Mouse (Mus musculus) G1E (cell line): Measurements from ENCODE around the gene Rpa3.

Experiments
- CTCF ChIP-seq: IDR thresholded peaks from 2 replicates; pipeline ENCODE4 v1.5.1; 2012; ENCODE audit warnings: low read depth, low read length, inconsistent platforms, mixed read lengths
- TAL1 ChIP-seq: conservative IDR thresholded peaks from 2 replicates; pipeline ENCODE4 v1.6.1; 2012; ENCODE audit warnings: low read depth, low read length, inconsistent platforms, mixed read lengths

DNA sequence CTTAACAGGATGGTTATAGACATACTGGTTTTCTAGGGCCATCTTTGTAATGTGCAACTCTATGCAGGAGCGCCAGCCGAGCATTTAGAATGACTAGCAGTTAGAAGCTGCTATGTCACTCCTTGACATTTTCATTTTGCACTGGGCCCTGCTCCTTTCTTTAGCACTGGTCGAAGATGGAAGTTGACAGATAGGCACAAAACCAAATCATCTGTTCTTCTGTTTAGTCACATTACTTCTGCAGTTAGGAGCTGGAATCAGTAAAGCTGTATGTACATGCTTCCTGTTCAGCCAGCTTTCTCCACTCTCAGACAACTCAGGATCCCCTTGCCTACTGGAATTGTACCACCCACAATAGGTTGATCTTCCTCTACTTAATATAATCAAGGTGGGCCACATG, 48.3 kb downstream of the Rpa3 start:
- TF ChIP-seq CTCF = no peak
- no peak for TF ChIP-seq TAL1
